Mouse (Mus musculus): ENCODE measurements around the gene Dtd1. TPM values are rescaled to one million over a fixed set of nuclear protein-coding genes. Genes with fewer than 3 reads are reported as not detected.
"Not testable (repeated sequence)": the region's sequence is repeated elsewhere in the genome, so short reads cannot be mapped to it uniquely, and the experiment has no call there.

Gene Dtd1
- polyA plus RNA-seq (2012; ENCODE audit: insufficient read depth, insufficient read length, missing spikeins) = 23.6 and 25.9 TPM in 2 replicates

- Histone ChIP-seq H3K4me3 (ENCODE audit: insufficient read depth, low read depth, low read length) (peak within 1 kb of the TSS; percentile 99), H3K4me1 (ENCODE audit: control insufficient read depth, insufficient read depth, insufficient read length, low read length) (no peaks in the 10 kb centered on the region), H3K27ac (replicated peaks; ENCODE audit: low read depth, low read length) (peak within 1 kb of the TSS; percentile 56)
Measured at GRCm38 (mm10) chr2:144599831-144600687, at the start of gene Dtd1. Gene Dtd1, plus strand, starts transcription at chr2:144599897.

DNA sequence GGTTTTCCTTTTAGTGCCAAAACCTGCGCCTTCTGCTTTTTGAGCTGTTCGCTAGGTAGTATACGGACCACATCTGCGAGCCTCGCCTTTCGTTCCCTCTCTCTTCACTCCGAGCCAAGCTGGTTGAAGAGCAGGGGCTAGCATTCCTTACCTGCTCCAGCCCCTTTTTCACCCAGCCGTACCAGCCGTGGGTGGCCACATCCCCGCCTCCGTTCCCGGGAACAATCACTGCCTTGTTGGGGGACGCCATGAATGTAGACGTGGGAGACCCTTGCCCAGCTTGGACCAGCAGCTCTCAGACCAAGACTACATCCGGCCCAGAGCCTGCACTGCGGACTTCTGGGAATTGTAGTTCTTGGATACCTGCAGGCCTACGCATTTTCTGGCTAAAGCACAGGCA, 49.2 kb upstream of the Dtd1 start, which contains the start of gene Rbbp9:
Rbbp9 (minus strand) TSS at position 341 of the 400 bp plus-strand sequence.
- peak within 1 kb of the TSS; percentile 82 for H3K4me3 ChIP-seq (ENCODE audit: insufficient read depth, low read depth, low read length)
- no peak within 1 kb of the TSS for H3K27ac ChIP-seq (replicated peaks; ENCODE audit: low read depth, low read length)
- no peaks in the 10 kb centered on the region for H3K4me1 ChIP-seq (ENCODE audit: control insufficient read depth, insufficient read depth, insufficient read length, low read length)

DNA sequence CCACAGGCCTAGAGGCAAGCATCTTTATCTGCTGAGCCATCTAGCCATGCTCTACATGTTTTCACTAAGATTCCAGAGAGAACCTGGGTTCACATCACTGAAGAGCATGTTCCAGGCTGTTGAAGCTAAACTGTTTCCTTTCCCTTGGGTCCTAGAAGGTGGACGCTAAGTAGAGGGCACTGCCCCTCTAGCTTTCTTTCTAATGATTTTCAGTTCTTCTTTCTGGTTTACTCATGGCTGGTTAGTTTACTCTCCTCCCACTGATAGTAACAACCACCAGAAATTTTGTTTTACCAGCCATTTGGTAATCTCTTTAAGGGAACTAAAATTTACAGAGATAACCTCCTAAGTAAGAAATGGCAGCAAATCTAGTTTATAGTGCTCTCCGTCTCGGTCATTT, 45.8 kb upstream of the Dtd1 start:
- Histone ChIP-seq H3K4me3 (ENCODE audit: insufficient read depth, low read depth, low read length) (no peak overlapping the region), H3K4me1 (ENCODE audit: control insufficient read depth, insufficient read depth, insufficient read length, low read length) (no peaks in the 10 kb centered on the region), H3K27ac (replicated peaks; ENCODE audit: low read depth, low read length) (no peak overlapping the region)

DNA sequence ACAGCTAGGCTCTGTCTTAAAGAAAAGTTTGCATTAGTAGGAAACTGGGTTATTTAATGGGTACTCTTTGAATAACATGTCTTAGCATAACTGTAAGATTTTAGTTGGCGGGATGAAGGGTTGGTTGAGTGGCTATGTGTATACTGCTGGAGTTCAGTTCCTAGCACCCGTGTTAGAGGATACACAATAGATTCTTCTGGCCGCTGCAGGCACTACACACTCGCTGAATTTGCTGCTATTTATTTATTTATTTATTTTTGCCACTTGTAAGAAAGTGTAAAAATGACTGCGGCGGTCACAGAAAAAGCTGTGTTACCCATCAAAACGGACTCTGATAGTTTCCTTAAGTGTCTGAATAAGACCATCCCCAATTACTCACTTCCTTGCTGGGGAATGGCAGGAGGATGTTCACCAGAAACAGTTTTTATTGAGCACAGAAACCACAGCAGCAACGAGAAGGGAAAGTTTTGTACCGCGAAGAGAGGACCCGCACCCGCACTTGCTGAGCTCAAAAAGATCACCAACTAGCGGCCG, 44.3 kb upstream of the Dtd1 start:
- Histone ChIP-seq H3K4me1 (ENCODE audit: control insufficient read depth, insufficient read depth, insufficient read length, low read length) (no peaks in the 10 kb centered on the region), H3K4me3 (ENCODE audit: insufficient read depth, low read depth, low read length) (peak overlapping the region; percentile 71), H3K27ac (replicated peaks; ENCODE audit: low read depth, low read length) (peak overlapping the region; percentile 94)

- peak within 1 kb of the TSS; percentile 88 for H3K4me3 ChIP-seq (ENCODE audit: insufficient read depth, low read depth, low read length)
- H3K4me1 ChIP-seq (ENCODE audit: control insufficient read depth, insufficient read depth, insufficient read length, low read length) = no peaks in the 10 kb centered on the region
- H3K27ac ChIP-seq (replicated peaks; ENCODE audit: low read depth, low read length) = peak within 1 kb of the TSS; percentile 94
Measured at GRCm38 (mm10) chr2:144555820-144556552, 43.7 kb upstream of the Dtd1 start, which contains the start of gene Sec23b. Gene Sec23b, plus strand, starts transcription at chr2:144556229.

- H3K4me3 ChIP-seq (ENCODE audit: insufficient read depth, low read depth, low read length) = no peak overlapping the region
- H3K27ac ChIP-seq (replicated peaks; ENCODE audit: low read depth, low read length) = no peak overlapping the region
- no peaks in the 10 kb centered on the region for H3K4me1 ChIP-seq (ENCODE audit: control insufficient read depth, insufficient read depth, insufficient read length, low read length)
Measured at GRCm38 (mm10) chr2:144588723-144589122, 11.0 kb upstream of the Dtd1 start.

DNA sequence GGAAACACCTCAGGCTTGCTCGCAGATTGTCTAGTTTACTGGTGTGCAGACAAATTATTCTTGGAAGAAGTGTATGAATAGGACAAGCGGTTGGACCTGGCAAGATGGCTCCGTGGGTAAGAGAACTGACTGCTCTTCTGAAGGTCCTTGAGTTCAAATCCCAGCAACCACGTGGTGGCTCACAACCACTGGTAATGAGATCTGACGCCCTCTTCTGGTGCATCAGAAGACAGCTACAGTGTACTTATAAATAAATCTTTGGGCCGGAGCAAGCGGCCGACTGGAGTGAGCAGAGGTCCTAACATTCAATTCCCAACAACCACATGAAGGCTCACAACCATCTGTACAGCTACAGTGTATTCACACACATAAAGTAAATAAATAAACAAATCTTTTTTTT, 6.7 kb upstream of the Dtd1 start:
- H3K27ac ChIP-seq (replicated peaks; ENCODE audit: low read depth, low read length); H3K4me3 ChIP-seq (ENCODE audit: insufficient read depth, low read depth, low read length); H3K4me1 ChIP-seq (ENCODE audit: control insufficient read depth, insufficient read depth, insufficient read length, low read length): not testable (repeated sequence)

DNA sequence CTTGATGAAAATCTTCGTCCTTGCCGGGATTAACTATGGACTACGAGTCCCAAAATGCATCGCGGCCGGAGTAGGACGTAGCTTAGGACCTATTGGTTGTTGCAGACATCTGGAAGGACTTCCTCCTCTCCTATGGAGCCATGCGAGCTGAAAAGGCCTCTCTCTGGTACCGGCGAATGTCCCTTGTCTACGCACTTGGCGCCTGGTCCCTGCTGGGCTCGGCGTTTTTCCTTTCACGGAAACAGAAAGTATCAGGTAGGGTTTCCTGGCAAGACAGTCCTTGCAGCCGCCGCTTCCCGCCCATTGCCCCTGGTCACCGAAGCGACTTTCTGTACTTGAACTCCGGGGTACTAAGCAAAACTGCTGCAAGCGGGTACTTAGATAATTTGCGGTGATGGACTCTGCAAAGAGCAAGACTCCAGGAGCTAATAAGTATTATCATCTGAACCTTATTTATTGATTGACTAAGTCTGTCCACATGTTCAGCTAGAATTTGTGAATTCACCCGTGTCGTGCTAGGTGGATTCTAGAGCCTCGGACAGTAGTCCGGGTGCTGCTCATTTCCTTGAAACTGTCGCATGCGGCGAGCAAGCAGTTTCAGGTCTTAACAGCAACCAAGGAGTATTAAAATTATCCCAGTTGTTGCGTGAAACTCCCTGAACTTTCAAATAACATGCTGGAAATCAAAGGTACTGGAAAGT, 5.6 kb upstream of the Dtd1 start, which contains the start of gene Smim26:
Smim26 (plus strand) TSS at position 104 of the 701 bp plus-strand sequence.
- peak within 1 kb of the TSS; percentile 90 for H3K4me3 ChIP-seq (ENCODE audit: insufficient read depth, low read depth, low read length)
- H3K27ac ChIP-seq (replicated peaks; ENCODE audit: low read depth, low read length) = peak within 1 kb of the TSS; percentile 55; the same call in 1 of the 2 replicates
- H3K4me1 ChIP-seq (ENCODE audit: control insufficient read depth, insufficient read depth, insufficient read length, low read length) = no peaks in the 10 kb centered on the region

DNA sequence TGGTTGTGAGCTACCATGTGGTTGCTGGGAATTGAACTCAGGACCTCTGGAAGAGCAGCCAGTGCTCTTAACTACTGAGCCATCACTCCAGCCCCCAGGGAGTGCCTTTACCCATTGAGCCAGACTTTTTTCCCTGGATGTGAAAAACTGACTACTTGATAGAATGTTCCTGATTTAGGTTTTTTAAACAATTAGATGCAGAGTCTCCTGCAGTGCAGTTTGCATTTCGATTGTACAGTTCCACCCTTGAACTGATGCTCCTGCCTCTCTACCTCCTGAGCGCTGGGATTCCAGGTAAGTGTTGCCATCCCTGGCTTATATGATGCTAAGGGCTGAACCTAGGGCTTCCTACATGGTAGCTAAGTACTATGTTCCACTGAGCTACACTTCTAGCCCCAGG, 1.7 kb upstream of the Dtd1 start:
- H3K27ac ChIP-seq (replicated peaks; ENCODE audit: low read depth, low read length) = no peak overlapping the region
- no peaks in the 10 kb centered on the region for H3K4me1 ChIP-seq (ENCODE audit: control insufficient read depth, insufficient read depth, insufficient read length, low read length)
- no peak overlapping the region for H3K4me3 ChIP-seq (ENCODE audit: insufficient read depth, low read depth, low read length)

- no peak overlapping the region for H3K27ac ChIP-seq (replicated peaks; ENCODE audit: low read depth, low read length)
- no peaks in the 10 kb centered on the region for H3K4me1 ChIP-seq (ENCODE audit: control insufficient read depth, insufficient read depth, insufficient read length, low read length)
- no peak overlapping the region for H3K4me3 ChIP-seq (ENCODE audit: insufficient read depth, low read depth, low read length)
Measured at GRCm38 (mm10) chr2:144601576-144601975, 1.9 kb downstream of the Dtd1 start.

DNA sequence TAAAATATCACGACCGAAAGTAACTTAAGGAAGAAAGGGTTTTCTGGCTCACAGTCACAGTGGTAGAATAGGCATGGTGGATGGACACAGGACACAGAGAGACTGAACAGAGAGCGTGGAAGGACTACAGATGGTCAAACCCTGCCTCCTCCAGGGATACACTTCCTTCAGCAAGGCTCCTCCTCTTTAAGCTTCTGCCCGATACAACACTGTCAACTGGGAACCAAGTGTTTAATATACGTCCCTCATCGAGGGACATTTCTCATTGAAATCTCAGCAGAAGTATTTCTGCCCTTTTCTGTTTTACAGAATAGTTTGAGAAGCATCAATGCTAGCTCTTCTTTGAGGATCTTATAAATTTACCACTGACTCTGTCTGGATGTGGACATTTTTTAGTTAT, 14.3 kb downstream of the Dtd1 start:
- Histone ChIP-seq H3K4me3 (ENCODE audit: insufficient read depth, low read depth, low read length) (no peak overlapping the region), H3K4me1 (ENCODE audit: control insufficient read depth, insufficient read depth, insufficient read length, low read length) (no peaks in the 10 kb centered on the region)

DNA sequence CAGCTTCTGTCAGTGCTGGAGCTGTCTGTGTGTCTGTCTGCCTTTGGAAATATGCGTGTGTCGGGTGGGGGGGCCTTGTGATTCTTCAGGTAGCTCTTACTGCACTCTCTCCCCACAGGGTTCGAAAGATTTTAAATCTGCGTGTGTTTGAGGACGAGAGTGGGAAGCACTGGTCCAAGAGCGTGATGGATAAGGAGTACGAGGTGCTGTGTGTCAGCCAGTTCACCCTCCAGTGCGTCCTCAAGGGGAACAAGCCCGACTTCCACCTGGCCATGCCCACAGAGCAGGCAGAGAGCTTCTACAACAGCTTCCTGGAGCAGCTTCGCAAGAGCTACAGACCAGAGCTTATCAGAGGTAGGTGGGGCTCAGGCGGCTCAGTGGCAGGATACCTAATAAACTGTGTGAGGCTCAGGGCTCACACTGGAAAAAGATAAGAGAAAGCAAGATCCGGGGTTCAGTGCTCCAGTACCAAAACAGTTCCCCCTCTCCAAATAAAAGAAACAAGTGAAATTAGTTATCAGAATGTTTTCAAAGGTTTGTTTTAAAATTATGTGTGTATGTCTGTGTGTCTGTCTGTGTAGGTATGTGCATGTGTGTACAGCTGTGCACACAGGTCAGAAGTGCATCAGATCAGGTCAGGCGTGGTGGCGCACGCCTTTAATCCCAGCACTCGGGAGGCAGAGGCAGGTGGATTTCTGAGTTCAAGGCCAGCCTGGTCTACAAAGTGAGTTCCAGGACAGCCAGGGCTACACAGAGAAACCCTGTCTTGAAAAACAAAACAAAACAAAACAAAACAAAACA, 17.6 kb downstream of the Dtd1 start:
- H3K4me1 ChIP-seq (ENCODE audit: control insufficient read depth, insufficient read depth, insufficient read length, low read length) = no peaks in the 10 kb centered on the region
- H3K27ac ChIP-seq (replicated peaks; ENCODE audit: low read depth, low read length) = no peak overlapping the region
- H3K4me3 ChIP-seq (ENCODE audit: insufficient read depth, low read depth, low read length) = no peak overlapping the region

More for the DNA sequence above, 14.3 kb downstream of the Dtd1 start:
- no peak overlapping the region for H3K27ac ChIP-seq (replicated peaks; ENCODE audit: low read depth, low read length)

GRCm38 (mm10) chr2:144621491-144621890, 21.8 kb downstream of the Dtd1 start:
- H3K4me1 ChIP-seq (ENCODE audit: control insufficient read depth, insufficient read depth, insufficient read length, low read length) = no peaks in the 10 kb centered on the region
- H3K4me3 ChIP-seq (ENCODE audit: insufficient read depth, low read depth, low read length) = no peak overlapping the region

GRCm38 (mm10) chr2:144633551-144633950, 33.9 kb downstream of the Dtd1 start:
- H3K4me1 ChIP-seq (ENCODE audit: control insufficient read depth, insufficient read depth, insufficient read length, low read length) = no peaks in the 10 kb centered on the region
- H3K4me3 ChIP-seq (ENCODE audit: insufficient read depth, low read depth, low read length) = no peak overlapping the region
- no peak overlapping the region for H3K27ac ChIP-seq (replicated peaks; ENCODE audit: low read depth, low read length)

More at GRCm38 (mm10) chr2:144621491-144621890, 21.8 kb downstream of the Dtd1 start:
- no peak overlapping the region for H3K27ac ChIP-seq (replicated peaks; ENCODE audit: low read depth, low read length)
